Mouse (Mus musculus) retina, postnatal 7 days (tissue): ENCODE measurements around the gene Mfsd4a.

ENCODE experiments used
- DNase-seq: peaks from one replicate; pipeline ENCODE4 v3.0.0-alpha.2; 2012; ENCODE audit warnings: low read depth, low spot score

Mfsd4a gene

GRCm38 (mm10) chr1:131990083-131990760, 77.6 kb downstream of the Mfsd4a start:
- no peak for DNase-seq

- DNase-seq, result no peak
These were observed 78.4 kb downstream of the Mfsd4a start for GRCm38 (mm10) chr1:131989476-131989875.

- no peak for DNase-seq
These were observed 80.4 kb downstream of the Mfsd4a start for GRCm38 (mm10) chr1:131987432-131987831.

- DNase-seq, result no peak
These were observed 84.1 kb downstream of the Mfsd4a start for GRCm38 (mm10) chr1:131983806-131984205.

- DNase-seq, result peak; percentile 61
These were observed 85.0 kb downstream of the Mfsd4a start for GRCm38 (mm10) chr1:131982907-131983306.

- DNase-seq, result peak; percentile 70
These were observed 86.4 kb downstream of the Mfsd4a start for GRCm38 (mm10) chr1:131981378-131982013.

- DNase-seq, result no peak
These were observed 87.4 kb downstream of the Mfsd4a start for GRCm38 (mm10) chr1:131980471-131980870.

- no peak for DNase-seq
These were observed 91.0 kb downstream of the Mfsd4a start for GRCm38 (mm10) chr1:131976886-131977285.

GRCm38 (mm10) chr1:131973991-131974390, 93.9 kb downstream of the Mfsd4a start:
- DNase-seq, result no peak
